Mouse (Mus musculus) kidney, adult 11 months (tissue): ENCODE measurements around the gene Apoe.

Source experiments
- DNase-seq: peaks from one replicate; pipeline ENCODE4 v3.0.0; 2022

Gene Apoe

GRCm38 (mm10) chr7:19664955-19665841, 33.8 kb downstream of the Apoe start, which contains the start of gene Clptm1:
Gene Clptm1, minus strand, starts transcription at chr7:19665033.
- DNase-seq, result peak; percentile 96

GRCm38 (mm10) chr7:19664455-19664954, 34.5 kb downstream of the Apoe start:
- no peak for DNase-seq

GRCm38 (mm10) chr7:19663940-19664339, 35.0 kb downstream of the Apoe start:
- DNase-seq, result peak; percentile 20

- DNase-seq, result no peak
Observed at GRCm38 (mm10) chr7:19652614-19653013, 46.4 kb downstream of the Apoe start.

- DNase-seq, result peak; percentile 24
Observed at GRCm38 (mm10) chr7:19651063-19651786, 47.8 kb downstream of the Apoe start.
